Mouse (Mus musculus) spleen, adult 2 months (tissue): ENCODE data around the gene Dclk1. TPM values are rescaled to one million over a fixed set of nuclear protein-coding genes. Genes with fewer than 3 reads are reported as not detected.

Source experiments
- DNase-seq, 2 experiments: peaks; one replicate each; pipeline versions ENCODE4 v3.0.0 to v3.0.0-alpha.2; 2012 to 2021; ENCODE audit warnings: low spot score in 2 of 2, low read depth in 1 of 2
- H3K27ac ChIP-seq: fragments of 200-500 bp; 2 replicates; pipeline ENCODE4 v1.5.1; 2012; ENCODE audit warnings: low read length, inconsistent platforms; ENCODE audit not compliant: insufficient read depth
- H3K27me3 ChIP-seq: fragments of 200-500 bp; 2 replicates; pipeline ENCODE4 v1.6.1; 2012; ENCODE audit warnings: mild to moderate bottlenecking, moderate library complexity, low read length, inconsistent platforms; ENCODE audit not compliant: control insufficient read depth, insufficient read depth
- H3K36me3 ChIP-seq: fragments of 200-500 bp; 2 replicates; pipeline ENCODE4 v1.6.1; 2012; ENCODE audit warnings: mild to moderate bottlenecking, low read length, inconsistent platforms; ENCODE audit not compliant: control insufficient read depth, insufficient read depth
- H3K4me1 ChIP-seq: fragments of 200-500 bp; 2 replicates; pipeline ENCODE4 v1.6.1; 2011; ENCODE audit warnings: inconsistent platforms; ENCODE audit not compliant: control insufficient read depth, insufficient read depth, insufficient read length
- H3K4me3 ChIP-seq: fragments of 200-500 bp; 2 replicates; pipeline ENCODE4 v1.5.1; 2011; ENCODE audit warnings: mild to moderate bottlenecking, inconsistent platforms; ENCODE audit not compliant: insufficient read depth, insufficient read length; ENCODE audit errors: extremely low read depth
- CTCF ChIP-seq: fragments of 200-500 bp; IDR thresholded peaks from 2 replicates; pipeline ENCODE4 v1.5.1; 2011; ENCODE audit warnings: mild to moderate bottlenecking, inconsistent platforms; ENCODE audit not compliant: insufficient read depth, insufficient read length, insufficient replicate concordance; ENCODE audit errors: extremely low read depth
- POLR2A ChIP-seq: fragments of 200-500 bp; IDR thresholded peaks from 2 replicates; pipeline ENCODE4 v1.6.1; 2011; ENCODE audit warnings: low read depth, low read length, inconsistent platforms
- WGBS: fragments of 180-500 bp; shearing (Covaris S2); methylation state at CpG from one replicate; pipeline ENCODE4 v1.1.7; 2018; 5-methylcytosine and 5-hydroxymethylcytosine counted together
- polyA plus RNA-seq: library from polyadenylated mRNA; depleted of rRNA; stranded (reverse); fragments of >200 nt; gene quantifications from 2 replicates; pipeline ENCODE4 v1.2.3, GENCODE M21; 2012

Gene Dclk1
- polyA plus RNA-seq, 1 experiment: 3.0 TPM

DNA sequence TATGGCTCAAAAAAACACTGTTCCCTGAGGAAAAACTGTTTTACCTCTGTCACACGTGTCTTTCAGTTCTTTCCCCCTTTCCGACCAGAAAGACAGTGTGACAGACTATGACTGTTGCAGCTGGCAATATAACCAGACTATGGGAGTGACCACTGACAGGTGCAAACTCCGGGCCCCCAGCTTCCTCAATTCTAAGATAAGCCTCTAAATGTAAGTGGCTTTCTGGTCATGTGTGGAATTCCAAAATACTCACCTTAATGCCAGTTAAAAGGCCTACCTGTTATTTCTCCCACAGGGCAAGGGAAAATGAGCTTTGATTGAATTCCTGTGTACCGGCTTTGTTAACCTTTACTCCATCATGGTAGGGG lies 15.0 kb upstream of the Dclk1 start:
- no peak overlapping the region for H3K4me3 ChIP-seq
- no peaks in the 10 kb centered on the region for H3K36me3 ChIP-seq
- no peak overlapping the region for H3K27ac ChIP-seq
- 19% methylated on average over 4 of the region's 4 CpGs for WGBS
- TF ChIP-seq POLR2A (no peak), CTCF (no peak)
- no peaks in the 10 kb centered on the region for H3K4me1 ChIP-seq
- H3K27me3 ChIP-seq: no peaks in the 10 kb centered on the region
- DNase-seq: no peak

DNA sequence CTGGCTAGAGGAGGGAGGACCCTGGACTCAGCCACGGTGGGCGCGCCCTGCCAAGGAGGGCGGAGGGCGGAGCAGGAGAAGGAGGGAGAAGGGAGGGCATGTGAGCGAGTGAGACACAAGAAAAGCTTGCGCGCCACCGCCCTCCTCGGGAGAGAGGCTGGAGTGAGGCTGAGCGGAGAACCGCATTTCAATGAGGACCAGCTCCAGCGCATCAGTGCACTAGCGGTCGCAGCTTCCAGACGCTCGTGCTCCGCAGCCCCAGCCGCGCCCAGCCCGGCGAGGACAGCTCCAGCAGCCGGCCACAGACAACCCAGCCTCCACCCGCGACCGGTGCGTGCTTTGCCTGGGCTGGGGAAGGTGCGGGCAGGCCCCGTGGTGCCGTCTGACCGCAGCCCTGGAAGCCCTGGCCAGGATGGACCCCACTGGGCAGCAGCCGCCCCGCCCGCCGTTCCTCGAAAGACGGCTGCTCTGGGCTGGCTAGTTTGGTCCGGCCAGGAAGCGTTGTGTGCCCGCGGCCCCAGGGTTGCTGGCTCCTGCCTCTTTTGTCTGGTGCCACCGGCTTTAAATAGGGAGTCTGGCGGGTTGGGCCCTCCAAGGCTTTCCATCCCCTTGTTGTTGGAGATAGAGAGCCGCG lies 375 bp downstream of the Dclk1 start:
- Histone ChIP-seq H3K27me3 (no peaks in the 10 kb centered on the region), H3K36me3 (no peaks in the 10 kb centered on the region), H3K27ac (no peak overlapping the region), H3K4me3 (peak overlapping the region; percentile 17; the same call in 1 of the 2 replicates), H3K4me1 (no peaks in the 10 kb centered on the region)
- no peak for DNase-seq
- no peak for TF ChIP-seq CTCF
- no peak for TF ChIP-seq POLR2A
- WGBS: 5% methylated on average over 45 of the region's 45 CpGs

DNA sequence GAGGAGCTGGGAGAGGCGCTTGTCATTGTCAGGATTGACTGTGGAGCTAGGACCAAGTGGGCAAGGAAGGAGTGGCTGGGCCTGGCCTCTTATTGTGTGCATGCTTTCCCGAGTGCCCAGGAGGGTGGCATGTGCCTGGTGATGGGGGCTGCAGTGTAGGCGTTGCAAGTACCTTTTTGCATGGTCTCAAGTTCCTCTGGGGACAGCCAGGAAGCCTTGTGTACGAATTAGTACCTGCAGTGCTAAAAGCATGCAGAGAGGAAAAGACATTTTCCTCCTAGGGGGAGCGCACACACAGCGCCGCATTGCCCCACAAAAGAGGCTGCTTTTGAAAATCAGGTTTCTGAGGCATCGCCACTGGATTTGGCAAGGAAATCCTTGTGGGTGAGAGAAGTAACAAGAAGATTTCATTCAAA lies 900 bp downstream of the Dclk1 start:
- TF ChIP-seq POLR2A (no peak), CTCF (no peak)
- H3K4me3 ChIP-seq: peak overlapping the region; percentile 17; the same call in 1 of the 2 replicates

DNA sequence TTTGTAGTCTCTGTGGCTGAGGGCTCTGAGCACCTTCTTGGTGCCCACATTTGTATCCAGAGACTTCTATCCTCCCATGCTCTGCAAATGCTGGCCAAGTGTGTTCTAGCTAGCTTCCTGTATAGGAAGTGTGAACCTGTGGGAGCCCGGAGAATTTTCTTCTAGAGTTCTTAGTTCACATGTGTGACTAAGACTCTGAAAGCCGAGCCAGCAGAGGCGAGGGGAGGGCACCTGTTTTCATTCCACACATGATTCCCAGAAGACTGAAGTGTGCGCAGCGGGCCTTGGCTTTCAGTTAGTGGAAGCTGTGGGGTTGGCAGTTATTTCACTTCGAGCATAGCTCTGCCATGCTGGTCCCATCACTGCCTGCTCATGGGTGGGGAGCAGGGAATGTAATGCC lies 1.9 kb downstream of the Dclk1 start:
- DNase-seq: no peak
- H3K4me1 ChIP-seq: no peaks in the 10 kb centered on the region
- no peak for TF ChIP-seq CTCF
- TF ChIP-seq POLR2A: no peak
- 78% methylated on average over 6 of the region's 6 CpGs for WGBS
- H3K27ac ChIP-seq: no peak overlapping the region
- H3K27me3 ChIP-seq: no peaks in the 10 kb centered on the region
- H3K4me3 ChIP-seq: no peak overlapping the region
- H3K36me3 ChIP-seq: no peaks in the 10 kb centered on the region

More for the DNA sequence above, 900 bp downstream of the Dclk1 start:
- Histone ChIP-seq H3K27me3 (no peaks in the 10 kb centered on the region), H3K4me1 (no peaks in the 10 kb centered on the region), H3K27ac (no peak overlapping the region), H3K36me3 (no peaks in the 10 kb centered on the region)
- 16% methylated on average over 8 of the region's 8 CpGs for WGBS
- no peak for DNase-seq

DNA sequence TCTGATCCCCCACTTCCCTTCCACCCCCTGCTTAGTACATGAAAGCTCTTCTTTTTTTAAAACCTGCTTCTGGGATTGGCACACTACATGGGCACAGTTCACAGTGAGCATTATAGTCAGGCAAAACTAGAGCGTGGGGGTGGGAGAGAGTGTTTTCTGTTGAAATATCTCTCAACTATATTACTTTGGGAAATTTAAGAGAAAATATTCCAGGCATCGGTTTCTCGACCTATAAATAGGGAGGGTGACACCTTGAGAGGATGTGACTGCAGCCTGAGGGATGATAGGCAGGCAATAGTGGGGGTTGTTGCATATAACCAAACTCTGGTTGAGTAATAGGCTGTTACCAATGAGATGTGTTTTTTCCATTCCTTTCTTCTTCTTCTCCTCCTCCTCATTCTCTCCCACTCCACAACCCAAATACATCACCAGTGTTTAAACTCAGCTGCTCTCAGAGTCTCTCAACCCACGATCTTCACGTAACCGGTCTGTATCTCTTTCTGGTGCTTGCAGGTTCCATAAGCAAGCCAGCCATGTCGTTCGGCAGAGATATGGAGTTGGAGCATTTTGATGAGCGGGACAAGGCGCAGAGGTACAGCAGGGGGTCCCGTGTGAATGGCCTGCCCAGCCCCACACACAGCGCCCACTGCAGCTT lies 4.6 kb downstream of the Dclk1 start:
- TF ChIP-seq CTCF: no peak
- TF ChIP-seq POLR2A: no peak
- Histone ChIP-seq H3K27ac (no peak overlapping the region), H3K4me3 (no peak overlapping the region), H3K27me3 (no peaks in the 10 kb centered on the region), H3K36me3 (no peaks in the 10 kb centered on the region), H3K4me1 (no peaks in the 10 kb centered on the region)
- no peak for DNase-seq
- 92% methylated on average over 12 of the region's 12 CpGs for WGBS

DNA sequence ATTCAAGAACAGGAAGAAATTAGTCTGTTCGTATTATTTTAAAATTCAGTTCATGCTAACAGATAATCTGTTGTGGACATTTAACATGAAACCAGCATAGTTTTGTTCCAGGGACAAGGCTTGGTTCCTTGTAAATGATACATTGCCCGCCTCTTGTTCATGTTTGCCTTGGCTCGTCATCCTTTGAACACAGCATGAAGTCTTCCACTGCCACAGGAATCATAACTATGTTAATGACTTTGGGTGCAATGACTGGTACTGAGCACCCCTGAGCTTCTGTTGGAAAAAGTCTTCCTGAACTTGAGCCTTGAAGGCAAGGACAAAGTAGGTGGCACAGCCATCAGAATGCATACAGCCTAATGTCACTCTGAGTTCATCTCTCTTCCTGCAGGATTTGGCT lies 5.9 kb downstream of the Dclk1 start:
- no peaks in the 10 kb centered on the region for H3K36me3 ChIP-seq
- TF ChIP-seq POLR2A: no peak
- TF ChIP-seq CTCF: no peak
- H3K4me1 ChIP-seq: no peaks in the 10 kb centered on the region
- 85% methylated on average over 3 of the region's 3 CpGs for WGBS
- no peaks in the 10 kb centered on the region for H3K27me3 ChIP-seq
- DNase-seq: no peak
- no peak overlapping the region for H3K27ac ChIP-seq
- no peak overlapping the region for H3K4me3 ChIP-seq

- Histone ChIP-seq H3K4me3 (no peak overlapping the region), H3K4me1 (no peaks in the 10 kb centered on the region), H3K27ac (no peak overlapping the region), H3K27me3 (no peaks in the 10 kb centered on the region), H3K36me3 (no peaks in the 10 kb centered on the region)
- no peak for TF ChIP-seq POLR2A
- no peak for TF ChIP-seq CTCF
- DNase-seq: no peak
- WGBS: 74% methylated on average over 6 of the region's 6 CpGs
These were observed 6.3 kb downstream of the Dclk1 start for GRCm38 (mm10) chr3:55248508-55248907.
